Mouse (Mus musculus) limb, embryonic 14.5 days (tissue): Measurements from ENCODE around the gene Ndufa7. TPM values are rescaled to one million over a fixed set of nuclear protein-coding genes. Genes with fewer than 3 reads are reported as not detected.
"Not testable (repeated sequence)": the region's sequence is repeated elsewhere in the genome, so short reads cannot be mapped to it uniquely, and the experiment has no call there.

ENCODE experiments used
- ATAC-seq: fragments of 200-750 bp; cut with Nextera tagmentation; 2 replicates; pipeline ENCODE4 v1.8.0; 2017; ENCODE audit warnings: low read depth, moderate number of reproducible peaks, moderate TSS enrichment; ENCODE audit not compliant: low FRiP score
- DNase-seq: peaks from one replicate; pipeline ENCODE4 v3.0.0-alpha.2; 2015; ENCODE audit warnings: low spot score
- H3K27ac ChIP-seq: fragments of 300-500 bp; sonication (generic); replicated peaks from 2 replicates; pipeline ENCODE4 v1.5.1; 2014; ENCODE audit warnings: low read depth, mild to moderate bottlenecking, low read length, moderate library complexity, mixed read lengths
- H3K27me3 ChIP-seq: fragments of 300-500 bp; sonication (generic); 2 replicates; pipeline ENCODE4 v1.6.1; 2014; ENCODE audit warnings: low read length, mixed read lengths; ENCODE audit not compliant: control insufficient read depth, insufficient read depth
- H3K36me3 ChIP-seq: fragments of 300-500 bp; sonication (generic); 2 replicates; pipeline ENCODE4 v1.6.1; 2014; ENCODE audit warnings: mild to moderate bottlenecking, low read length, moderate library complexity, mixed read lengths; ENCODE audit not compliant: control insufficient read depth, insufficient read depth
- H3K4me1 ChIP-seq: fragments of 300-500 bp; sonication (generic); 2 replicates; pipeline ENCODE4 v1.6.1; 2014; ENCODE audit warnings: antibody characterized with exemption, low read length, mixed read lengths; ENCODE audit not compliant: control insufficient read depth, insufficient read depth
- H3K4me2 ChIP-seq: fragments of 300-500 bp; sonication (generic); replicated peaks from 2 replicates; pipeline ENCODE4 v1.6.1; 2014; ENCODE audit warnings: low read depth, mild to moderate bottlenecking, low read length, moderate library complexity; ENCODE audit not compliant: severe bottlenecking
- H3K4me3 ChIP-seq: fragments of 300-500 bp; sonication (generic); replicated peaks from 2 replicates; pipeline ENCODE4 v1.5.1; 2014; ENCODE audit warnings: low read length
- H3K9ac ChIP-seq: fragments of 300-500 bp; sonication (generic); 2 replicates; pipeline ENCODE4 v1.6.1; 2014; ENCODE audit warnings: mild to moderate bottlenecking, low read depth, low read length, moderate library complexity; ENCODE audit not compliant: severe bottlenecking
- H3K9me3 ChIP-seq: fragments of 300-500 bp; sonication (generic); 2 replicates; pipeline ENCODE4 v1.6.1; 2016; ENCODE audit warnings: low read length; ENCODE audit not compliant: control insufficient read depth
- POLR2A ChIP-seq: fragments of 200-500 bp; IDR thresholded peaks from 2 replicates; pipeline ENCODE4 v1.8.0; 2012; ENCODE audit warnings: inconsistent platforms, mild to moderate bottlenecking, moderate library complexity, borderline replicate concordance; ENCODE audit not compliant: insufficient read depth, insufficient read length; ENCODE audit errors: extremely low read depth
- WGBS: fragments of 180-500 bp; shearing (Covaris S2); extraction: QIAGEN DNeasy Blood & Tissue Kit; methylation state at CpG from one replicate; pipeline ENCODE4 v1.1.7; 2014; 5-methylcytosine and 5-hydroxymethylcytosine counted together
- polyA plus RNA-seq, 2 experiments: library from polyadenylated mRNA; depleted of rRNA in 1 of 2; stranded (reverse) in 1 of 2; unstranded in 1 of 2; fragments of >200 nt; fragmentation: Nextera tagmentation in 1 of 2; extraction: Ambion mirVana in 1 of 2; gene quantifications; 2 replicates each; pipeline versions ENCODE4 v1.2.1 to v1.2.3; 2012 to 2014

The Ndufa7 gene
- polyA plus RNA-seq, 2 experiments = 302 to 530 TPM

- Histone ChIP-seq H3K4me2 (no peak overlapping the region), H3K4me3 (no peak overlapping the region), H3K4me1 (no peaks in the 10 kb centered on the region), H3K9me3 (no peaks in the 10 kb centered on the region), H3K27ac (no peak overlapping the region), H3K36me3 (peaks cover 18% of the 10 kb centered on the region), H3K27me3 (no peaks in the 10 kb centered on the region), H3K9ac (no peak overlapping the region)
- TF ChIP-seq POLR2A = no peak
- DNase-seq (no peak), ATAC-seq (no peak)
- WGBS = 69% methylated on average over 1 of the region's 1 CpGs
Measured at GRCm38 (mm10) chr17:33851331-33851730, 27.0 kb downstream of the Ndufa7 start.

- no peaks in the 10 kb centered on the region for H3K27me3 ChIP-seq
- ATAC-seq (no peak), DNase-seq (no peak)
- WGBS = 83% methylated on average over 4 of the region's 4 CpGs
- no peak overlapping the region for H3K4me2 ChIP-seq
- no peak overlapping the region for H3K9ac ChIP-seq
- H3K36me3 ChIP-seq = no peaks in the 10 kb centered on the region
- H3K27ac ChIP-seq = no peak overlapping the region
- no peak for TF ChIP-seq POLR2A
- no peaks in the 10 kb centered on the region for H3K9me3 ChIP-seq
- no peaks in the 10 kb centered on the region for H3K4me1 ChIP-seq
- no peak overlapping the region for H3K4me3 ChIP-seq
Measured at GRCm38 (mm10) chr17:33857816-33858215, 33.4 kb downstream of the Ndufa7 start.

GRCm38 (mm10) chr17:33865330-33866030 is 41.1 kb downstream of the Ndufa7 start:
- no peak for TF ChIP-seq POLR2A
- Histone ChIP-seq H3K27ac (no peak overlapping the region), H3K4me2 (no peak overlapping the region), H3K9ac (no peak overlapping the region), H3K9me3 (no peaks in the 10 kb centered on the region), H3K4me3 (no peak overlapping the region), H3K4me1 (no peaks in the 10 kb centered on the region), H3K36me3 (no peaks in the 10 kb centered on the region), H3K27me3 (no peaks in the 10 kb centered on the region)
- WGBS = 34% methylated on average over 9 of the region's 9 CpGs
- ATAC-seq (no peak), DNase-seq (no peak)

- H3K9me3 ChIP-seq, H3K4me1 ChIP-seq, H3K4me3 ChIP-seq, H3K27ac ChIP-seq, H3K4me2 ChIP-seq, ATAC-seq, H3K27me3 ChIP-seq, DNase-seq, H3K9ac ChIP-seq: not testable (repeated sequence)
- H3K36me3 ChIP-seq = peaks cover 18% of the 10 kb centered on the region
- 88% methylated on average over 3 of the region's 12 CpGs for WGBS
Measured at GRCm38 (mm10) chr17:33873537-33873936, 49.2 kb downstream of the Ndufa7 start, which contains the start of gene Gm7029. TSS of gene Gm7029 (plus strand) at chr17:33873837.

- H3K4me2 ChIP-seq = no peak overlapping the region
- no peaks in the 10 kb centered on the region for H3K4me1 ChIP-seq
- no peak for ATAC-seq
- no peak overlapping the region for H3K9ac ChIP-seq
- H3K27me3 ChIP-seq = no peaks in the 10 kb centered on the region
- peaks cover 23% of the 10 kb centered on the region for H3K36me3 ChIP-seq
- TF ChIP-seq POLR2A = no peak
- H3K4me3 ChIP-seq = no peak overlapping the region
- WGBS = 87% methylated on average over 11 of the region's 11 CpGs
- no peak overlapping the region for H3K27ac ChIP-seq
- H3K9me3 ChIP-seq = no peaks in the 10 kb centered on the region
- DNase-seq = no peak
Measured at GRCm38 (mm10) chr17:33874411-33874810, 50.0 kb downstream of the Ndufa7 start.

- 80% methylated on average over 5 of the region's 5 CpGs for WGBS
- H3K9ac ChIP-seq, H3K4me3 ChIP-seq, H3K9me3 ChIP-seq, H3K27me3 ChIP-seq, H3K4me1 ChIP-seq, ATAC-seq, DNase-seq, H3K4me2 ChIP-seq, H3K27ac ChIP-seq: not testable (repeated sequence)
- H3K36me3 ChIP-seq = peaks cover 27% of the 10 kb centered on the region
Measured at GRCm38 (mm10) chr17:33875797-33876196, 51.4 kb downstream of the Ndufa7 start.

GRCm38 (mm10) chr17:33884320-33884719 is 59.9 kb downstream of the Ndufa7 start:
- not testable (repeated sequence) for H3K9ac ChIP-seq, DNase-seq, H3K4me3 ChIP-seq, H3K4me2 ChIP-seq, H3K27me3 ChIP-seq, H3K9me3 ChIP-seq, ATAC-seq, H3K4me1 ChIP-seq, H3K27ac ChIP-seq
- WGBS = 93% methylated on average over 5 of the region's 11 CpGs
- peaks cover 28% of the 10 kb centered on the region for H3K36me3 ChIP-seq

- not testable (repeated sequence) for H3K4me2 ChIP-seq
Measured at GRCm38 (mm10) chr17:33887802-33888201, 63.4 kb downstream of the Ndufa7 start.

More at GRCm38 (mm10) chr17:33887802-33888201, 63.4 kb downstream of the Ndufa7 start:
- H3K27ac ChIP-seq, H3K4me1 ChIP-seq, H3K4me3 ChIP-seq, H3K9me3 ChIP-seq, ATAC-seq, H3K27me3 ChIP-seq, DNase-seq, H3K9ac ChIP-seq: not testable (repeated sequence)
- peaks cover 13% of the 10 kb centered on the region; the same call in 1 of the 2 replicates for H3K36me3 ChIP-seq
- 68% methylated on average over 2 of the region's 2 CpGs for WGBS
